Mouse (Mus musculus): ENCODE results near the gene Phf24. TPM values are rescaled to one million over a fixed set of nuclear protein-coding genes. Genes with fewer than 3 reads are reported as not detected.
A peak's percentile ranks its signal among the peaks of the same experiment; 100 is the strongest.

The Phf24 gene
- polyA plus RNA-seq, 1 experiment from 2014 or later = 0.06 TPM

- WGBS (ENCODE audit: insufficient replicate concordance) = 42% methylated on average over 2 of the region's 2 CpGs
- Histone ChIP-seq H3K9ac (ENCODE audit: low read depth, low read length) (no peak overlapping the region), H3K4me3 (ENCODE audit: low read depth, low read length) (no peak overlapping the region), H3K27ac (ENCODE audit: low read length) (peak overlapping the region; percentile 31; the same call in 1 of the 2 replicates), H3K36me3 (ENCODE audit: control insufficient read depth, insufficient read depth) (no peaks in the 10 kb centered on the region), H3K4me1 (ENCODE audit: control insufficient read depth, low read depth, low read length) (peaks cover 29% of the 10 kb centered on the region), H3K4me2 (ENCODE audit: low read depth, low read length) (no peak overlapping the region), H3K27me3 (ENCODE audit: control insufficient read depth, insufficient read depth, low read depth, low read length) (no peaks in the 10 kb centered on the region), H3K9me3 (replicated peaks; ENCODE audit: control insufficient read depth, low read length) (no peaks in the 10 kb centered on the region)
- ATAC-seq (ENCODE audit: low read depth) = peak; percentile 52
Measured at GRCm38 (mm10) chr4:42877657-42878056, 38.8 kb upstream of the Phf24 start.

- peak overlapping the region; percentile 59 for H3K4me3 ChIP-seq (ENCODE audit: low read depth, low read length)
- no peaks in the 10 kb centered on the region for H3K9me3 ChIP-seq (replicated peaks; ENCODE audit: control insufficient read depth, low read length)
- H3K27ac ChIP-seq (ENCODE audit: low read length) = peak overlapping the region; percentile 89
- 27% methylated on average over 16 of the region's 16 CpGs for WGBS (ENCODE audit: insufficient replicate concordance)
- no peaks in the 10 kb centered on the region for H3K27me3 ChIP-seq (ENCODE audit: control insufficient read depth, insufficient read depth, low read depth, low read length)
- H3K4me1 ChIP-seq (ENCODE audit: control insufficient read depth, low read depth, low read length) = peaks cover 29% of the 10 kb centered on the region
- H3K9ac ChIP-seq (ENCODE audit: low read depth, low read length) = peak overlapping the region; percentile 46
- no peaks in the 10 kb centered on the region for H3K36me3 ChIP-seq (ENCODE audit: control insufficient read depth, insufficient read depth)
- peak overlapping the region; percentile 36 for H3K4me2 ChIP-seq (ENCODE audit: low read depth, low read length)
- peak; percentile 98 for ATAC-seq (ENCODE audit: low read depth)
Measured at GRCm38 (mm10) chr4:42879829-42880676, 36.4 kb upstream of the Phf24 start.

GRCm38 (mm10) chr4:42880677-42880948 is 35.8 kb upstream of the Phf24 start:
- 17% methylated on average over 1 of the region's 1 CpGs for WGBS (ENCODE audit: insufficient replicate concordance)
- Histone ChIP-seq H3K36me3 (ENCODE audit: control insufficient read depth, insufficient read depth) (no peaks in the 10 kb centered on the region), H3K27ac (ENCODE audit: low read length) (peak overlapping the region; percentile 89), H3K9me3 (replicated peaks; ENCODE audit: control insufficient read depth, low read length) (no peaks in the 10 kb centered on the region), H3K4me1 (ENCODE audit: control insufficient read depth, low read depth, low read length) (peaks cover 29% of the 10 kb centered on the region), H3K4me3 (ENCODE audit: low read depth, low read length) (peak overlapping the region; percentile 59), H3K27me3 (ENCODE audit: control insufficient read depth, insufficient read depth, low read depth, low read length) (no peaks in the 10 kb centered on the region), H3K4me2 (ENCODE audit: low read depth, low read length) (peak overlapping the region; percentile 36), H3K9ac (ENCODE audit: low read depth, low read length) (peak overlapping the region; percentile 46)
- ATAC-seq (ENCODE audit: low read depth) = peak; percentile 65

GRCm38 (mm10) chr4:42886926-42887325 is 29.5 kb upstream of the Phf24 start:
- Histone ChIP-seq H3K4me3 (ENCODE audit: low read depth, low read length) (no peak overlapping the region), H3K9ac (ENCODE audit: low read depth, low read length) (no peak overlapping the region), H3K27me3 (ENCODE audit: control insufficient read depth, insufficient read depth, low read depth, low read length) (no peaks in the 10 kb centered on the region), H3K27ac (ENCODE audit: low read length) (no peak overlapping the region), H3K4me1 (ENCODE audit: control insufficient read depth, low read depth, low read length) (peaks cover 2% of the 10 kb centered on the region), H3K4me2 (ENCODE audit: low read depth, low read length) (no peak overlapping the region), H3K36me3 (ENCODE audit: control insufficient read depth, insufficient read depth) (no peaks in the 10 kb centered on the region), H3K9me3 (replicated peaks; ENCODE audit: control insufficient read depth, low read length) (no peaks in the 10 kb centered on the region)
- ATAC-seq (ENCODE audit: low read depth) = no peak
- 77% methylated on average over 6 of the region's 6 CpGs for WGBS (ENCODE audit: insufficient replicate concordance)

- Histone ChIP-seq H3K4me1 (ENCODE audit: control insufficient read depth, low read depth, low read length) (no peaks in the 10 kb centered on the region), H3K27me3 (ENCODE audit: control insufficient read depth, insufficient read depth, low read depth, low read length) (no peaks in the 10 kb centered on the region), H3K36me3 (ENCODE audit: control insufficient read depth, insufficient read depth) (no peaks in the 10 kb centered on the region), H3K4me3 (ENCODE audit: low read depth, low read length) (no peak overlapping the region), H3K9ac (ENCODE audit: low read depth, low read length) (no peak overlapping the region), H3K4me2 (ENCODE audit: low read depth, low read length) (no peak overlapping the region), H3K27ac (ENCODE audit: low read length) (no peak overlapping the region), H3K9me3 (replicated peaks; ENCODE audit: control insufficient read depth, low read length) (no peaks in the 10 kb centered on the region)
- WGBS (ENCODE audit: insufficient replicate concordance) = 72% methylated on average over 6 of the region's 6 CpGs
- ATAC-seq (ENCODE audit: low read depth) = no peak
Measured at GRCm38 (mm10) chr4:42888806-42889205, 27.7 kb upstream of the Phf24 start.

- no peak for ATAC-seq (ENCODE audit: low read depth)
- Histone ChIP-seq H3K9me3 (replicated peaks; ENCODE audit: control insufficient read depth, low read length) (no peaks in the 10 kb centered on the region), H3K4me2 (ENCODE audit: low read depth, low read length) (no peak overlapping the region), H3K27ac (ENCODE audit: low read length) (no peak overlapping the region), H3K4me3 (ENCODE audit: low read depth, low read length) (no peak overlapping the region), H3K36me3 (ENCODE audit: control insufficient read depth, insufficient read depth) (no peaks in the 10 kb centered on the region), H3K4me1 (ENCODE audit: control insufficient read depth, low read depth, low read length) (no peaks in the 10 kb centered on the region), H3K9ac (ENCODE audit: low read depth, low read length) (no peak overlapping the region), H3K27me3 (ENCODE audit: control insufficient read depth, insufficient read depth, low read depth, low read length) (no peaks in the 10 kb centered on the region)
- 64% methylated on average over 7 of the region's 7 CpGs for WGBS (ENCODE audit: insufficient replicate concordance)
Measured at GRCm38 (mm10) chr4:42891176-42891575, 25.3 kb upstream of the Phf24 start.

- no peak overlapping the region for H3K4me3 ChIP-seq (ENCODE audit: low read depth, low read length)
- no peak for ATAC-seq (ENCODE audit: low read depth)
- H3K9me3 ChIP-seq (replicated peaks; ENCODE audit: control insufficient read depth, low read length) = no peaks in the 10 kb centered on the region
- no peaks in the 10 kb centered on the region for H3K36me3 ChIP-seq (ENCODE audit: control insufficient read depth, insufficient read depth)
- H3K27ac ChIP-seq (ENCODE audit: low read length) = no peak overlapping the region
- WGBS (ENCODE audit: insufficient replicate concordance) = 77% methylated on average over 7 of the region's 7 CpGs
- no peak overlapping the region for H3K9ac ChIP-seq (ENCODE audit: low read depth, low read length)
- no peak overlapping the region for H3K4me2 ChIP-seq (ENCODE audit: low read depth, low read length)
- no peaks in the 10 kb centered on the region for H3K27me3 ChIP-seq (ENCODE audit: control insufficient read depth, insufficient read depth, low read depth, low read length)
- H3K4me1 ChIP-seq (ENCODE audit: control insufficient read depth, low read depth, low read length) = no peaks in the 10 kb centered on the region
Measured at GRCm38 (mm10) chr4:42895118-42895517, 21.3 kb upstream of the Phf24 start.

- H3K9me3 ChIP-seq (replicated peaks; ENCODE audit: control insufficient read depth, low read length) = no peaks in the 10 kb centered on the region
- no peak overlapping the region for H3K4me2 ChIP-seq (ENCODE audit: low read depth, low read length)
- H3K4me1 ChIP-seq (ENCODE audit: control insufficient read depth, low read depth, low read length) = peaks cover 5% of the 10 kb centered on the region
- 27% methylated on average over 3 of the region's 3 CpGs for WGBS (ENCODE audit: insufficient replicate concordance)
- no peak overlapping the region for H3K9ac ChIP-seq (ENCODE audit: low read depth, low read length)
- no peaks in the 10 kb centered on the region for H3K36me3 ChIP-seq (ENCODE audit: control insufficient read depth, insufficient read depth)
- ATAC-seq (ENCODE audit: low read depth) = no peak
- H3K27ac ChIP-seq (ENCODE audit: low read length) = no peak overlapping the region
- no peak overlapping the region for H3K4me3 ChIP-seq (ENCODE audit: low read depth, low read length)
- H3K27me3 ChIP-seq (ENCODE audit: control insufficient read depth, insufficient read depth, low read depth, low read length) = no peaks in the 10 kb centered on the region; the same call in 1 of the 2 replicates
Measured at GRCm38 (mm10) chr4:42898914-42899313, 17.5 kb upstream of the Phf24 start.

- whole genome bisulfite sequencing (ENCODE audit: insufficient replicate concordance) = 46% methylated on average over 5 of the region's 5 CpGs
- no peak overlapping the region for H3K27ac ChIP-seq (ENCODE audit: low read length)
- H3K9me3 ChIP-seq (replicated peaks; ENCODE audit: control insufficient read depth, low read length) = no peaks in the 10 kb centered on the region
- H3K27me3 ChIP-seq (ENCODE audit: control insufficient read depth, insufficient read depth, low read depth, low read length) = no peaks in the 10 kb centered on the region; the same call in 1 of the 2 replicates
- no peaks in the 10 kb centered on the region for H3K36me3 ChIP-seq (ENCODE audit: control insufficient read depth, insufficient read depth)
- H3K4me2 ChIP-seq (ENCODE audit: low read depth, low read length) = no peak overlapping the region
- no peak for ATAC-seq (ENCODE audit: low read depth)
- H3K4me1 ChIP-seq (ENCODE audit: control insufficient read depth, low read depth, low read length) = peaks cover 6% of the 10 kb centered on the region
- no peak overlapping the region for H3K4me3 ChIP-seq (ENCODE audit: low read depth, low read length)
- no peak overlapping the region for H3K9ac ChIP-seq (ENCODE audit: low read depth, low read length)
Measured at GRCm38 (mm10) chr4:42900878-42901277, 15.6 kb upstream of the Phf24 start.

Measured in liver, embryonic 16.5 days (tissue).